Mouse (Mus musculus) mature B cell (primary cell): ENCODE data around the gene Hif1an.

Experiments
- in situ Hi-C: fragments of 300-500 bp; cut with MboI; formaldehyde crosslinking; loops from 2 replicates; pipeline ENCODE4 v1.14.3; 2019

Gene Hif1an

GRCm38 (mm10) chr19:44564006-44564405 is 1.4 kb downstream of the Hif1an start:
- in situ Hi-C loops = no loop called here

DNA sequence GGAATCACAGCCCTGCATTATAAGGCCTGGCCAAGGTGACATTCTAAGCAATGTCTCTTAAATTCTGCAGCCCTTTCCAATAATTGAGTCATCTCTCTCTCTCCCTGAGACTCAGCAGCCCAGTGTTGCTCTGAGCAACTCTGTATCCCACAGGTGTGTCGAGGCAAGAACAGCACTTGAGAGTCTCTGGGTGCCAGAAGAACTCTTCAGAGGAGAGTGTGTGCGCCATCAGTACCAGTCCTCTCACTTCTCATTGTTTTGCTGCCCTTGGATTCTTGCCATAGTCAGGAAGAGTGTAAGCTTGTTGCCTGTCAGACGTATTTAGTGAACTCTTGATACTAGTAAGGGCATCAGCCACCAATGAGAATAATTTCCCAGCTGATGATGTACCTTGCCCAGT is 5.1 kb downstream of the Hif1an start:
- in situ Hi-C loops = no loop called here

DNA sequence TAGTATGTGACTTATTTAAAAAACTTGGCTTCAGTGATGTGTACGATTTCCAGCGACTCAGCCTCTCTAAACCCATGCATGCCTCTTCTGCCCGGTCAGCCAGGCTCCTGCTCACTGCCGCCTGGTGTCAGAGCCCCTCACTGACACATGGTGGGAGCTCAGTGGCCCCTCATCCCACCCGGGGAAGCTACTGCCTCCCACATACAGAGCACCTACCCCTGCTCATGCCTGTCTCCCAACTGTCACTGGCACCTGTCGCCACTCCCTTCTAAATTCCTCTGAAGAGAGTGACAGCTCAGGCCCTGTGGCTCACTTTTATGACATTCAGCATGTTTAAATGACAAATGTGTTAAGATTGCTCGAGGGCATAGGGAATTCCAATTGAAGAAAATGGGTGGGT is 13.6 kb downstream of the Hif1an start:
- in situ Hi-C loops = loop anchor here (25.0 kb wide), 1 partner anchor 311 kb away; no protein-coding TSS in a partner anchor

DNA sequence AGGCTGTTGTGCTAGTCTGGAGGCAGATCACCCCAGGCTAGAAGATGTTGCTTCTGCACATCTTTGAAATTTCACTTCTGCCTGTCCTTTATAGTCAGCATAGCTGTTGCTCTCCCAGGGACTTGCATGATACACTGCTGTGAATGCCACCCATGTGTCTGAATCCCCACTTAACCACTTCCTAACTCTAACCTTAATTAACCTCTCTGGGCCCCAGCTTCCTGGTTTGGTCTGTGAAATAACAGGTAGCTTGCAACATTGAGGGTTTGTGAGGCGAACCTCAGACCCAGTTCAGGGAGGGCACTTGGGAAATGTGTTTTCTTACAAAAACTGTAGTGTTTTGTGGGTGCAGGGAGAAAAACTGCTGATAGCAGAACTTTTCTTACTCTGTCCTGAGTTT is 15.4 kb downstream of the Hif1an start:
- in situ Hi-C loops = loop anchor here (25.0 kb wide), 1 partner anchor 309 kb away; no protein-coding TSS in a partner anchor

- in situ Hi-C loops = loop anchor here (25.0 kb wide), 1 partner anchor 305 kb away; no protein-coding TSS in a partner anchor
Observed at GRCm38 (mm10) chr19:44582103-44582502, 19.5 kb downstream of the Hif1an start.

- in situ Hi-C loops = loop anchor here (25.0 kb wide), 1 partner anchor 305 kb away; no protein-coding TSS in a partner anchor
Observed at GRCm38 (mm10) chr19:44582638-44583309, 20.1 kb downstream of the Hif1an start.

DNA sequence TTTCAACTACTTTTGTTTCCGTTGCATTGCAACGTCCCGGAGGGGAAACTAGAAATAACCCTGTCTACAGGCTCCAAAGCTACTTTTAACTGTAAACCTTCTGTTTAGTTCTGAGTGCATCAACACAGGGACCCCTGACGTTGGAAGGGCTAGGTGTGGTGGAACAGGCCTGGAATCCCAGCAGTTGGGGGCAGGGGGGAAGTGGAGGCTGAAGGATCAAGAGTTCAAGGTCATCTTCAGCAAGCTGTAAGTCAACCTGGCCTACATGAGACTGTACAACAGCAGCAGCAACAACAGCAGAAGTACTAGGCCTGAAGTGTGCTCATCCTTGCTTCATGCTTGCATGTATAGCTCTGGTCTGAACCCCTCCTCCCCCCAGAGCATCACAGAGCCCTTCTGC is 25.4 kb downstream of the Hif1an start:
- in situ Hi-C loops = loop anchor here (25.0 kb wide), 1 partner anchor 299 kb away; no protein-coding TSS in a partner anchor

- in situ Hi-C loops = loop anchor here (25.0 kb wide), 1 partner anchor 298 kb away; no protein-coding TSS in a partner anchor
Observed at GRCm38 (mm10) chr19:44589591-44590223, 27.1 kb downstream of the Hif1an start.

- in situ Hi-C loops = loop anchor here (25.0 kb wide), 1 partner anchor 296 kb away; no protein-coding TSS in a partner anchor
Observed at GRCm38 (mm10) chr19:44590992-44591391, 28.3 kb downstream of the Hif1an start.

GRCm38 (mm10) chr19:44591638-44592037 is 29.0 kb downstream of the Hif1an start:
- in situ Hi-C loops = loop anchor here (25.0 kb wide), 1 partner anchor 296 kb away; no protein-coding TSS in a partner anchor

GRCm38 (mm10) chr19:44594180-44594579 is 31.5 kb downstream of the Hif1an start:
- in situ Hi-C loops = loop anchor here (25.0 kb wide), 1 partner anchor 293 kb away; no protein-coding TSS in a partner anchor

DNA sequence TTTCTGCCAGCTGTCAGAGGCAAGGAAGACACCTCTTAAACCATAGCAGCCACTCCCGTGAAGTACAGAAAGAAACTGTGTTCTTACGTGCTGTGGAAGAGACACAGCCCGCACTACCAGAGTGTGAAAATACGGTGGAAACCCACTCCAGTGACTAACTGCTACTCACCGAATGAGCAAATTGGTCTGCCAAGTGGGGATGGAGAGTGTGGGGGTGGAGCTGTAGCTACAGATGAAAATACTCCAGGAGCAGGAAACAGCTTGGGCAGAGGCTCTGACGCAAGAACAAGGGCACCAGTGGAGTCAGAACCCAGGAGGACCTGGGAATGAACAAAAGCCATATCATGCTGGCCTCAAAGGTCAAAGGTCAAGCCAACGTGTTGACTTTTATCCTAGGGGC is 55.5 kb downstream of the Hif1an start:
- in situ Hi-C loops = no loop called here
